Mouse (Mus musculus) cerebellum, postnatal 10 days (tissue): Measurements from ENCODE around the gene Ptprk.

Experiments
- DNase-seq, 2 experiments: peaks; one replicate each; pipeline ENCODE4 v3.0.0; 2021; ENCODE audit warnings: mixed read lengths in 2 of 2

Ptprk gene

GRCm38 (mm10) chr10:28564110-28564674 is 489.6 kb downstream of the Ptprk start:
- no peak for DNase-seq

DNA sequence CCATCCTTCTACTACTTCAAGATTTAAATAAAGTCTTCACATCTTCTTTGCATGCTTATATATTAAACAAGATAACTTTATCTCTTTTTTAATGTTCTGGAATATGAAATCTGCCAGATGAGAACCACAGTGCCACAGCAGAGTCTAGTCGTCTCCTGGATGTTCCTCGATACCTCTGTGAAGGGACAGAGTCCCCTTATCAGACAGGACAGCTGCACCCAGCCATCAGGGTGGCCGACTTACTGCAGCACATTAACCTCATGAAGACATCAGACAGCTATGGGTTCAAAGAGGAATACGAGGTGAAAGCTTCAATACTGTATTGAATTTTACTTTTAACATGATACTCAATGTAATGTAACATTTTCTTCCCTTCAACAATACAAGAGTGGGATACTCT is 491.8 kb downstream of the Ptprk start:
- DNase-seq, result no peak

- no peak for DNase-seq
Measured at GRCm38 (mm10) chr10:28566828-28567227, 492.2 kb downstream of the Ptprk start.

GRCm38 (mm10) chr10:28567441-28567840 is 492.8 kb downstream of the Ptprk start:
- DNase-seq, result no peak

DNA sequence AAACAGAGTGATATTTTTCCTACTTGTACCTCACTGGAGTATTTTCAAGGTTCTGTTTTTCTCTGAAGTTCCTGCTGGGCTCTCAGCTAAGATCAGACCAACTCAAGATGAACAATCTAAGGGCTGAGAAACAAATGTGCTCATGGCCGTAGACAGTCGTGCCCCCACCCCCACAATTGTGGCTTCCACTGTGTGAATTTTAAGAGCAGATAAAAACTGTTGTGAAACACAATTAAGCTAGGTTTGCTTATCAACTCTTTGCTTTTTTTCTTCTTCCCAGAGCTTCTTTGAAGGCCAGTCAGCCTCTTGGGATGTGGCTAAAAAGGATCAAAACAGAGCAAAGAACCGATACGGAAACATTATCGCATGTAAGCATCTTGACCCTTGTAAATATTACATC is 493.4 kb downstream of the Ptprk start:
- no peak for DNase-seq

DNA sequence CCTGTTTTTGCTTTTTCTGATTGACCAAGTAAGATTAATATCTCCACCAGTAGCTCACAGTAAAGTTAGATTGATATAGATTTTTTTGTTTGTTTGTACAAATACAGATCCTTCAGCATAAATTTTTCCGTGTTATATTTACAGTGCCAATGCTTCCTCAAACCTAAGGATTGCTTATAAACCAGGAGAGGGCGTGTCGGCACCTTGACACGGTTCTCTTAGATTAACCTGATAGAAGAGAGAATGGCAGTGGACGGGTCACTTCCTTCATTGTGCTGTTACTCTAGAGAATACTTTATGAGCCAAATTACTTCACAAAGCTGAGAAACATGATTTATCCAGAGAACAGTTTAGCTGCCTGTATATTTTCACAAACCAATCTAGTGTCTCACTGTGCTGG is 505.0 kb downstream of the Ptprk start:
- DNase-seq, result no peak

DNA sequence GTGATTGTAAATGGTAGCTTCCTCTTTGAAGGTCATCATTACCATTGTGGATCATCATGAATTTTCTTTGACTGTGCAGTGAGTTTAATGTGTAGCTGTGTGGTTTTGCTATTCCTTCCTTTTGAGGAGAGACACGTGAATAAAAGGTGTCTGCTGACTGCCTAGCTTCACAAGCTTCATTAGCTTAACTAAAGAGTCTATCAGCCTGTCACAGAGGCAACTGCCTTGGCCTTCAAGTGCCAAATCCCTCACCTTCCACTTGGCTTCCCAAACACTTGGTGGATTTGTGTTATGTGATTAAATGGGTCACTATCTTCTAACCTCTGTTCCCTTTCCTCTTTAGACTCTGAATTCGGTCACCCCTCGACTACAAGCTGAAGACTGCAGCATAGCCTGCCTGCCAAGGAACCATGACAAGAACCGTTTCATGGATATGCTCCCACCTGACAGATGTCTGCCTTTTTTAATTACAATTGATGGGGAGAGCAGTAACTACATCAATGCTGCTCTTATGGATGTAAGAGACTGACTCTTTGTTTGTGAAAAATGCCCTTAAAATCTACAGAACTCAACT is 512.0 kb downstream of the Ptprk start:
- DNase-seq, result peak; percentile 68 to 71

- DNase-seq, result no peak
Measured at GRCm38 (mm10) chr10:28588401-28588800, 513.8 kb downstream of the Ptprk start.

GRCm38 (mm10) chr10:28590822-28591221 is 516.2 kb downstream of the Ptprk start:
- DNase-seq, result no peak

- no peak for DNase-seq
Measured at GRCm38 (mm10) chr10:28593566-28594292, 519.1 kb downstream of the Ptprk start.

GRCm38 (mm10) chr10:28596897-28597296 is 522.3 kb downstream of the Ptprk start:
- no peak for DNase-seq

DNA sequence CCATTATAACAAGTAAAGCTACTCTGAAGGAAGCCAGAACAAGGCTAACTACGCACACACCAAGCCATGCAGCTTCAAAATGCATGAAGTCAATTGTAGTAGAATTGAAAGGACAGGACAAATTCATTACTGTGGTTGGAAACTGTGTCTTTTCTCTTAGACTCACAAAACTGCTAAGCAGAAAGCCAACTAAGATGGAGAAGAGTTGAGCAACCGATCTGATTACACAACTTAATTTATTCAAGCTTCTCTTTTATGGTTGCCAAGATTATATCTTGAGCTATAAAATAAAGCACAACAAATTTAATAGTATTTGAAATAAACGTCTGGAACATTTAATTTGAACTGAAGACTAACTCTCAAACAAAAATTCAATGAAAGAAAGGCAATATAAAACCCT is 534.5 kb downstream of the Ptprk start:
- DNase-seq, result no peak

DNA sequence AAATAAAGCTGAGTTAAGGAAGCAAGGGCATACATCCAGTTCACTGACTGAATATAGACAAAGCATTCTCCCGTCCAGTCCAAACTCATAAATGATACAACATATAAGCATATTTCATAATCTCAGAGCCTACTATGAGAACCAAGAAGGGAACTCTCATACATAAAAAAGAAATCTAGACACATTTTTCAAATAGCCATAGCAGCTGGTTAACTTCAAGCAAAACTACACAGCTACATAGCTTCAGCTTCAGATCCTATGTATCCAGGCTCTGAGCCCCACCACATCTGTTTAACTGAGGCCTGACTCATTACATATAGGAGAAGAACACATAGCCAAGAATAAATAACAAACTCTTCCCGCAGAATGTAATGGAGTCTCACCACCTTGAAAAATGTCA is 539.8 kb downstream of the Ptprk start:
- no peak for DNase-seq

- DNase-seq, result no peak
Measured at GRCm38 (mm10) chr10:28617203-28617602, 542.6 kb downstream of the Ptprk start.

GRCm38 (mm10) chr10:28618002-28618401 is 543.4 kb downstream of the Ptprk start:
- no peak for DNase-seq

GRCm38 (mm10) chr10:28619415-28619814 is 544.8 kb downstream of the Ptprk start:
- peak in 1 of 2 experiments; percentile 18 for DNase-seq

- DNase-seq, result no peak
Measured at GRCm38 (mm10) chr10:28636096-28636495, 561.5 kb downstream of the Ptprk start.

- DNase-seq, result no peak
Measured at GRCm38 (mm10) chr10:28641887-28642286, 567.3 kb downstream of the Ptprk start.
